Mouse (Mus musculus) heart, postnatal 0 days (tissue): ENCODE measurements at regions not wholly inside any gene's neighbourhood (a gene's known extent, or its start where the extent isn't known, plus 50 kb on each side); places are given as distances from the start of the nearest gene placed in this dataset.
A peak's percentile ranks its signal among the peaks of the same experiment; 100 is the strongest.

ENCODE experiments used
- ATAC-seq: fragments of 200-750 bp; cut with Nextera tagmentation; 2 replicates; pipeline ENCODE4 v1.8.0; 2017; ENCODE audit warnings: low read depth, moderate number of reproducible peaks, moderate library complexity; ENCODE audit not compliant: insufficient read depth
- DNase-seq: peaks from one replicate; pipeline ENCODE4 v3.0.0-alpha.2; 2016; ENCODE audit warnings: low spot score
- H3K27ac ChIP-seq: fragments of 300-500 bp; sonication (generic); 2 replicates; pipeline ENCODE4 v1.5.1; 2014; ENCODE audit warnings: low read depth, mild to moderate bottlenecking
- H3K27me3 ChIP-seq: fragments of 300-500 bp; sonication (generic); 2 replicates; pipeline ENCODE4 v1.6.1; 2014; ENCODE audit warnings: low read length, mixed read lengths; ENCODE audit not compliant: control insufficient read depth, insufficient read depth
- H3K36me3 ChIP-seq: fragments of 300-500 bp; sonication (generic); replicated peaks from 2 replicates; pipeline ENCODE4 v1.6.1; 2014; ENCODE audit warnings: low read length, mixed read lengths; ENCODE audit not compliant: control insufficient read depth, insufficient read depth
- H3K4me1 ChIP-seq: fragments of 300-500 bp; sonication (generic); 2 replicates; pipeline ENCODE4 v1.6.1; 2014; ENCODE audit warnings: antibody characterized with exemption; ENCODE audit not compliant: control insufficient read depth, insufficient read depth
- H3K4me2 ChIP-seq: fragments of 300-500 bp; sonication (generic); 2 replicates; pipeline ENCODE4 v1.6.1; 2014; ENCODE audit warnings: low read depth, mild to moderate bottlenecking, low read length, moderate library complexity
- H3K4me3 ChIP-seq: fragments of 300-500 bp; sonication (generic); 2 replicates; pipeline ENCODE4 v1.5.1; 2014; ENCODE audit warnings: low read depth, low read length
- H3K9ac ChIP-seq: fragments of 300-500 bp; sonication (generic); replicated peaks from 2 replicates; pipeline ENCODE4 v1.6.1; 2014; ENCODE audit warnings: low read depth, low read length, mixed read lengths
- H3K9me3 ChIP-seq: fragments of 300-500 bp; sonication (generic); replicated peaks from 2 replicates; pipeline ENCODE4 v1.6.1; 2016; ENCODE audit warnings: low read length; ENCODE audit not compliant: control insufficient read depth
- CTCF ChIP-seq: IDR thresholded peaks from 2 replicates; pipeline ENCODE4 v1.5.1; 2016; ENCODE audit warnings: antibody characterized with exemption, control low read depth, low read depth
- EP300 ChIP-seq: IDR thresholded peaks from 2 replicates; pipeline ENCODE4 v1.6.1; 2016; ENCODE audit warnings: antibody characterized with exemption, low read depth
- WGBS: fragments of 180-500 bp; shearing (Covaris S2); extraction: QIAGEN DNeasy Blood & Tissue Kit; methylation state at CpG from one replicate; pipeline ENCODE4 v1.1.7; 2014; 5-methylcytosine and 5-hydroxymethylcytosine counted together

DNA sequence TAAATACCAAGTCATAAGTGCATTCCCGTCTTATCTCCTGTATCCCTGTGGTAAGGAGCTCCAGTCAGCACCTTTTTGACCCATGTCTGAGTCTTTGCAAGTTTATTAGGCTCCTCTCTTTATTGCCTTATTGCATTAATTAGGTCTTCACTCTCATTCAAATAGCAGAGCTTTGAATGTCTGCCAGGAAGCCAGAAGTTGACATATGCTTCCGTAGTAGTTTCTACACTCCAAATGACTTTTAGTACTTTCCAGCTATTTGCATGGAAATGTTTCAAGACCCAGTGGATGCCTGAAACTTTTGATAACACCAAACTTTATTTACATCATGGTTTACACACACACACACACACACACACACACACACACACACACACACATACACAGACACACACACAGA lies 153.2 kb upstream of the Tmem28 start:
- 53% methylated on average over 2 of the region's 2 CpGs for WGBS
- no peak for ATAC-seq
- no peak for TF ChIP-seq CTCF
- no peak for TF ChIP-seq EP300

GRCm38 (mm10) chrX:99662566-99662965 lies 158.3 kb upstream of the Tmem28 start:
- no peak overlapping the region for H3K9ac ChIP-seq
- H3K4me3 ChIP-seq: no peak overlapping the region
- no peak for ATAC-seq
- H3K36me3 ChIP-seq: no peaks in the 10 kb centered on the region
- DNase-seq: no peak
- no peak overlapping the region for H3K4me2 ChIP-seq
- WGBS: 50% methylated on average over 3 of the region's 3 CpGs
- H3K4me1 ChIP-seq: no peaks in the 10 kb centered on the region
- TF ChIP-seq EP300 (no peak), CTCF (no peak)
- H3K27me3 ChIP-seq: no peaks in the 10 kb centered on the region
- H3K27ac ChIP-seq: no peak overlapping the region
- no peaks in the 10 kb centered on the region for H3K9me3 ChIP-seq

More for the DNA sequence above, 153.2 kb upstream of the Tmem28 start:
- Histone ChIP-seq H3K4me3 (no peak overlapping the region), H3K9me3 (no peaks in the 10 kb centered on the region), H3K27ac (no peak overlapping the region), H3K4me2 (no peak overlapping the region), H3K9ac (no peak overlapping the region), H3K27me3 (0 out of 2 replicates have a peak, but pooled peaks cover 2% of the 10 kb centered on the region), H3K4me1 (no peaks in the 10 kb centered on the region), H3K36me3 (no peaks in the 10 kb centered on the region)
- DNase-seq: no peak

DNA sequence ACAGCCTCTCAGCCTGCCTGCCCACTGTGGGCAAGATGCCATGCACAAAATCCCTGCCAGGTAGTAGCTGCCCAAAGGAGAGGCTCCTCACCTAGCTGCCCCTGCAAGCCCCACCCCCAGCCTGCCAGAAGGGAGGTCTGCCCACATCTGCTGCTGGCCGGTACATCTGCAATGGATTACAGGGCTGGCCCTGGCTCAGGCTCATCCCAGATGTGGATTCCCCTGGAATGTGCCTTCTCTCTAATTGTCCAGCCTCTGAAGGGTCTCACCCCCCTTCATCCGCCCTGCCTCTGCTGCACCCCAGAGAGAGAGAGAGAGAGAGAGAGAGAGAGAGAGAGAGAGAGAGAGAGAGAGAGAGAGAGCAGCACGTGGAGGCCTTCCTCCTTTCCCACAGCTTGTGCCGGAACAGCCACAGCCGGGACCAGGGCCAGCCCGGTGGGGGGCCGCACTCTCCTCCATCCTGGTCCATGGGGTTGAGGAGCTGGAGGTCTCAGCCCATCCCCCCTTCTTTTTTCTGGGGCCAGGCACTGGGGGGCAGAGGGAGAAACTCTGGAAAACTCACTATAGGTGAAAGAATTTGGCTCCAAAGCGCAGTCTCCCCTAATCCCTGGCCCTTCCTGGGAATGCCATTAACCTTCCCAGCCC lies 161.2 kb upstream of the Tmem28 start:
- ATAC-seq: no peak
- Histone ChIP-seq H3K4me2 (no peak overlapping the region), H3K4me1 (no peaks in the 10 kb centered on the region), H3K9me3 (no peaks in the 10 kb centered on the region), H3K27ac (no peak overlapping the region), H3K4me3 (no peak overlapping the region), H3K36me3 (no peaks in the 10 kb centered on the region), H3K9ac (no peak overlapping the region), H3K27me3 (no peaks in the 10 kb centered on the region)
- TF ChIP-seq EP300 (no peak), CTCF (no peak)
- no peak for DNase-seq
- 32% methylated on average over 8 of the region's 8 CpGs for WGBS

GRCm38 (mm10) chrX:99657790-99658451 lies 162.9 kb upstream of the Tmem28 start:
- H3K4me3 ChIP-seq: no peak overlapping the region
- H3K36me3 ChIP-seq: no peaks in the 10 kb centered on the region
- no peak overlapping the region for H3K9ac ChIP-seq
- no peaks in the 10 kb centered on the region for H3K4me1 ChIP-seq
- 0 out of 2 replicates have a peak, but pooled peaks cover 4% of the 10 kb centered on the region for H3K27me3 ChIP-seq
- no peak overlapping the region for H3K4me2 ChIP-seq
- no peak for TF ChIP-seq EP300
- peak; percentile 83 for TF ChIP-seq CTCF
- H3K27ac ChIP-seq: no peak overlapping the region
- ATAC-seq (no peak), DNase-seq (peak; percentile 9)
- no peaks in the 10 kb centered on the region for H3K9me3 ChIP-seq
- 26% methylated on average over 8 of the region's 8 CpGs for WGBS

DNA sequence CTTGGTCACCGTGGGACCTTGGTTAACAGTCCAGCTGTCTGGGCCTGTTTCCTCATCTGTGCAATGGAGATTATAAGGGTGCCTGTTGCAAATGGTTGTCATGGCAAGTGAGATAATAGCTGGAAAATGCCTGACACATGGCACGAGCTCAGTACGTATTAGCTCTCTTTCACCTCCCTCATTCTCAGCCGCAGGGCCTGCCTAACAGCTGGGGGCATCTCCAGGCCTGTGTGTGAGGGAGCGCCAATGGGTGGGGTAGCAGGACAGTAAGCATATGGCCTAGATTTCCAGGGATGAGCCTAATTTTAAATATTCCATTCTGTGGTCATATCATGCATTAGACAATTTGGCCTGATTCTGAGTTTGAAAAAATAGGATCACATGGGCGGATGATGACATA lies 163.8 kb upstream of the Tmem28 start:
- Histone ChIP-seq H3K4me3 (no peak overlapping the region), H3K4me2 (no peak overlapping the region), H3K36me3 (no peaks in the 10 kb centered on the region), H3K27ac (no peak overlapping the region), H3K27me3 (0 out of 2 replicates have a peak, but pooled peaks cover 4% of the 10 kb centered on the region), H3K4me1 (no peaks in the 10 kb centered on the region), H3K9me3 (no peaks in the 10 kb centered on the region), H3K9ac (no peak overlapping the region)
- no peak for ATAC-seq
- 76% methylated on average over 6 of the region's 6 CpGs for WGBS
- TF ChIP-seq CTCF (no peak), EP300 (no peak)
- DNase-seq: no peak
